Mouse (Mus musculus) olfactory bulb, adult 2 months (tissue): Measurements from ENCODE around the gene Kcnj12. TPM values are rescaled to one million over a fixed set of nuclear protein-coding genes. Genes with fewer than 3 reads are reported as not detected.

Experiments
- H3K27ac ChIP-seq: fragments of 200-500 bp; 2 replicates; pipeline ENCODE4 v1.5.1; 2012; ENCODE audit warnings: low read depth, low read length; ENCODE audit not compliant: insufficient read depth
- H3K4me1 ChIP-seq: fragments of 200-500 bp; 2 replicates; pipeline ENCODE4 v1.6.1; 2012; ENCODE audit warnings: low read length; ENCODE audit not compliant: control insufficient read depth, insufficient read depth
- H3K4me3 ChIP-seq: fragments of 200-500 bp; 2 replicates; pipeline ENCODE4 v1.5.1; 2012; ENCODE audit warnings: mild to moderate bottlenecking, low read depth, low read length, moderate library complexity; ENCODE audit not compliant: insufficient read depth
- CTCF ChIP-seq: fragments of 200-500 bp; IDR thresholded peaks from 2 replicates; pipeline ENCODE4 v1.5.1; 2012; ENCODE audit warnings: low read depth, mild to moderate bottlenecking, low read length, moderate library complexity; ENCODE audit not compliant: insufficient read depth
- POLR2A ChIP-seq: fragments of 200-500 bp; IDR thresholded peaks from 2 replicates; pipeline ENCODE4 v1.6.1; 2012; ENCODE audit warnings: mild to moderate bottlenecking, low read depth, low read length, moderate library complexity; ENCODE audit not compliant: insufficient read depth
- WGBS: fragments of 180-500 bp; shearing (Covaris S2); methylation state at CpG from one replicate; pipeline ENCODE4 v1.1.7; 2018; 5-methylcytosine and 5-hydroxymethylcytosine counted together
- polyA plus RNA-seq: library from polyadenylated mRNA; stranded (reverse); fragments of >200 nt; gene quantifications from 2 replicates; pipeline ENCODE4 v1.2.4, GENCODE M21; 2012; ENCODE audit warnings: low replicate concordance; ENCODE audit not compliant: missing spikeins, insufficient read depth, insufficient read length

The Kcnj12 gene
- polyA plus RNA-seq, 1 experiment = not detected

GRCm38 (mm10) chr11:61065620-61066019, 43.3 kb downstream of the Kcnj12 start:
- Histone ChIP-seq H3K27ac (no peak overlapping the region), H3K4me1 (peaks cover 29% of the 10 kb centered on the region), H3K4me3 (no peak overlapping the region)
- TF ChIP-seq POLR2A (no peak), CTCF (no peak)
- 91% methylated on average over 6 of the region's 6 CpGs for WGBS

DNA sequence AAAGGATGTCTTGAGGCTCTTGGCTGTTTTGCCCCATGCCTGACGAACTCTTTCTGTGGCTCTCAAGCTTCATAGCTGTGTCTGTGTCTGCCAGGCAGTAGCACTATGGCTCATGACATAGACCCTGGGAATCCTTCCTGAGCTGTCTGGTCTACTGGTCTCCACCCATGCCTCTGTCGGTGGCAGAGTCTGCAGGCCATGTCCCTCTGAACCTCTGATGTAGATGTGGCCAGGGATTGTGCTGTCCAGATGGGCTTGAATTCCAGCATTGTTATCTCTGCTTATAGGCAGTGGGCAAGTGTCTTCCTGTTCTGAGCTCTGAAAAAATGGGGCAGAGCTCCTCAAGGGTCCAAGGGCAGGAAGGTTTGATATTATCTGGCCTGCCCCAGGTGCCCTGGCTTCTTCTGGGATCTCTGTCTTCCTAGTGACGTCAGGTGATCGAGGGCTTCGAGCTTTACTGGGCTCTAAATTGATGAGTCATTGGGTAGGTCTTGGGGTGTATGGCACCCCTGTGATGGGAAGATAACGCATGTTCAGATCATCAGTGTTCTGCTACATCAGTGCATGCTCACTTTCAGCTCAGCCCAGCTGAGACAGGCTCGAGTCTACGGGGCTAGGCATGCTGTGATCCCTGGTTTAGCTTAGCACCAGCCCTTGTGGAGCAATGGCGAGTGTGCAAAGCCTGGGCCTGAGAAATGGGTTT, 44.9 kb downstream of the Kcnj12 start:
- Histone ChIP-seq H3K4me1 (peaks cover 28% of the 10 kb centered on the region), H3K4me3 (no peak overlapping the region), H3K27ac (no peak overlapping the region)
- TF ChIP-seq POLR2A (no peak), CTCF (no peak)
- 88% methylated on average over 9 of the region's 9 CpGs for WGBS

DNA sequence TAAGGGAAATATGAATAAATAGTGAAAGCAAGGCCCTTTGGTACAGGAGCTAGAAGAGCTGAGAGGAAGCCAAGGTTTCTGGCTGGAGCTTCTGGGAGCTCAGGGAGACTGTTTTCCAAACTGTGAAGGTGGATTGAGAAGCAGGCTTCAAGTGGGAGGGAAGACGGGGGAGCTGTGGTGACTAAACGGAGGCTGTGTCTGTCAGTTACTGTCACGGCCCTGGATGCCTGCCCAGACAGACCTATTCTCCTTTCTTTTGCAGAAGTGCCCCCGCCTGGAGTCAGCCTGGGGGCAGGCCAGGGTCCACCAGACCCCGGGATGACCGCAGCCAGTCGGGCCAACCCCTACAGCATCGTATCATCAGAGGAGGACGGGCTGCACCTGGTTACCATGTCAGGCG, 46.5 kb downstream of the Kcnj12 start:
- H3K4me1 ChIP-seq = peaks cover 16% of the 10 kb centered on the region; the same call in 1 of the 2 replicates
- WGBS = 73% methylated on average over 10 of the region's 10 CpGs
- TF ChIP-seq CTCF = no peak
- TF ChIP-seq POLR2A = no peak
- no peak overlapping the region for H3K4me3 ChIP-seq
- no peak overlapping the region for H3K27ac ChIP-seq

- TF ChIP-seq CTCF = no peak
- TF ChIP-seq POLR2A = no peak
- over 99% methylated on average over 18 of the region's 18 CpGs for WGBS
- H3K4me3 ChIP-seq = no peak overlapping the region
- no peak overlapping the region for H3K27ac ChIP-seq
- H3K4me1 ChIP-seq = peaks cover 16% of the 10 kb centered on the region; the same call in 1 of the 2 replicates
Observed at GRCm38 (mm10) chr11:61069645-61070044, 47.3 kb downstream of the Kcnj12 start.

GRCm38 (mm10) chr11:61074646-61075317, 52.4 kb downstream of the Kcnj12 start:
- H3K27ac ChIP-seq = no peak overlapping the region
- 89% methylated on average over 5 of the region's 5 CpGs for WGBS
- H3K4me1 ChIP-seq = 0 out of 2 replicates have a peak, but pooled peaks cover 4% of the 10 kb centered on the region
- no peak overlapping the region for H3K4me3 ChIP-seq
- no peak for TF ChIP-seq CTCF
- TF ChIP-seq POLR2A = no peak

DNA sequence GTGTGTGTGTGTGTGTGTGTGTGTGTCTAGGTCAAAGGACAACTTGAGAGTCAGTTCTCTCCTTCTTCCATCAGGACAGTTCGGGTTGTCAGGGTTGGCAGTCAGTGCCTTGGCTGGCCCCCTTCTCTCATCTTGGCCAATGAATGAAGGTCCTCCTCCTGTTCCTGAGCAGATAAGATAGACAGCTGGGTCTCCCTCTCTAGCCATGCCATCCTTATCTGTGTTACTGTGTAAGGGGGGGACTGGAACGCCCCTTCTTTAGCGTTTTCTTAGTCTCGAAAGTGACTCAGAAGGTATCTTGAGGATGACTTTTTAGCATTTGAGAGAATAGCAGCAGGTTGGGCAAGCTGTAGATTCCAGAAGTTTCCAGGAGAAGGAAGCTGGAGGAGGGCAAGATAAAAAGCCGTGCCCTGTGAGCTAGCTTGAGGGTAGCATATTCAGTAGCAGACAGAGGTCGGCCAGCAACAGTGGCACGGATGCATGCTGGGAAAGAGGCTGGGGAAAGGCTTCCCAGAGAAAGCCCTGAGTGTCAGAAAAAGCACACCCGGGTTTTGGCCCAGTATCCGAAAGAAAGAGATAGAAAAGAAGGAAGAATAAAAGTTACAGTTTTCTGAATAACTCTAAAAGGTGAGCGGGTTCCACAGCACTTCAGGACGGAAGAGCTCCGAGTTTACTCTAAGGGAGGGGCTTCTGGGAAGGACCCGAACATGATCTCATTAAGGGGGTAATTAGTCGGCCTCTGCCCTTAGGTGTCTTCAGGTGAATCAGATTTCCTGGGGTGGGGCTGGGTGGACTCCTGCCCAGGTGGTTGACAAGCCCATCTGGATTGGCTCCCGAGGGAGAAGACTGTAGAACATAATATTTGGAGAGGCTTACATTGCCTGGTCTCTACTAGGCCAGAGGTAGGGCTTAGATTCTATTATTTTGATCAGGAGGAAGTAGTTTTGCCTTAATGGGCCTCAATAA, 53.3 kb downstream of the Kcnj12 start:
- 77% methylated on average over 15 of the region's 15 CpGs for WGBS
- Histone ChIP-seq H3K27ac (no peak overlapping the region), H3K4me3 (no peak overlapping the region), H3K4me1 (0 out of 2 replicates have a peak, but pooled peaks cover 4% of the 10 kb centered on the region)
- TF ChIP-seq CTCF = no peak
- no peak for TF ChIP-seq POLR2A

DNA sequence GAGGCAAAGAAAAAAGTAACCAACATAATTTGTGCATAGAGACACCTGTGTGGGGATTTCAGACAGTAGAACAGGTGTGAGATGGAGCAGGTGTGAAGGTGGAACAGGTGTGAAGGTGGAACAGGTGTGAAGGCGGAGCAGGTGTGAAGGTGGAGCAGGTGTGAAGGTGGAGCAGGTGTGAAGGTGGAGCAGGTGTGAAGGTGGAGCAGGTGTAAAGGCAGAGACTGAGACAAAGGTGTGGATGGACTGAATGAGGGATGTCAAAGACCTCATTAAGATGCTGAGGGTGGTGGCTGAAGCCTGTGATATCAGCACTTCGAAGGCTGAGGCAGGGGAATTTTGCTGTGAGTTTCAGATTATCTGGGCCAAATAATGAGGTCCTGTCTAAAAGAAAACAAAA, 59.3 kb downstream of the Kcnj12 start:
- TF ChIP-seq CTCF = no peak
- TF ChIP-seq POLR2A = no peak
- Histone ChIP-seq H3K27ac (no peak overlapping the region), H3K4me1 (no peaks in the 10 kb centered on the region), H3K4me3 (no peak overlapping the region)
- 78% methylated on average over 2 of the region's 2 CpGs for WGBS

GRCm38 (mm10) chr11:61090195-61090594, 67.8 kb downstream of the Kcnj12 start:
- Histone ChIP-seq H3K4me3 (no peak overlapping the region), H3K27ac (no peak overlapping the region), H3K4me1 (no peaks in the 10 kb centered on the region)
- WGBS = 84% methylated on average over 7 of the region's 7 CpGs
- TF ChIP-seq CTCF (no peak), POLR2A (no peak)
